ENCODE assay signal across 7 mouse cellular contexts in genomic region chr7:30322285-30322667, GRCm38 (mm10). TPM values are rescaled to one million over a fixed set of nuclear protein-coding genes. Genes with fewer than 3 reads are reported as not detected.
DNase-seq lines count a peak whose midpoint lies in the region; ATAC-seq and TF ChIP-seq lines count a peak whose summit lies in the region.

No protein-coding gene starts in this region.

- H3K4me2 ChIP-seq in intestine, postnatal 0 days (replicated peaks; ENCODE audit: low read depth): peak overlapping the region; percentile 96
- peak overlapping the region; percentile 73 for H3K4me2 ChIP-seq in midbrain, embryonic 12.5 days (replicated peaks)

- WGBS in intestine, postnatal 0 days: under 1% methylated on average over 20 of the region's 20 CpGs
- under 1% methylated on average over 20 of the region's 20 CpGs for WGBS in midbrain, embryonic 12.5 days
- WGBS in small intestine, adult 2 months: under 1% methylated on average over 20 of the region's 20 CpGs

- H3K27ac ChIP-seq in intestine, postnatal 0 days (ENCODE audit: low read depth, low read length): peak overlapping the region; percentile 90
- H3K27ac ChIP-seq in midbrain, embryonic 12.5 days (replicated peaks): peak overlapping the region; percentile 84
- peak overlapping the region; percentile 90 for H3K27ac ChIP-seq in small intestine, adult 2 months (ENCODE audit: insufficient read depth, low read depth, low read length)

- TF ChIP-seq POLR2A in small intestine, adult 2 months (IDR thresholded peaks at IDR 0.05; ENCODE audit: low read depth, low read length): peak; percentile 77; the same call in 1 of the 2 replicates

- ATAC-seq in intestine, postnatal 0 days: peak; percentile 96
- peak; percentile 99 for ATAC-seq in midbrain, embryonic 12.5 days (ENCODE audit: low FRiP score, low read depth)

- DNase-seq in adrenal gland, adult 8-10 months: peak; percentile 98
- DNase-seq in embryo, embryonic 9.5 days (ENCODE audit: extremely low spot score): peak; percentile 94
- DNase-seq in gastrocnemius, postnatal 4 days (ENCODE audit: low spot score in 2 of 2): peak; percentile 91 to 98
- DNase-seq in left cerebral cortex, postnatal 4 days: peak; percentile 99

- intact Hi-C loops in left cerebral cortex, postnatal 4 days (cut with DNase I): no loop called here

- peak overlapping the region; percentile 76 for H3K4me3 ChIP-seq in intestine, postnatal 0 days (ENCODE audit: low read depth, low read length)
- peak overlapping the region; percentile 87 for H3K4me3 ChIP-seq in midbrain, embryonic 12.5 days
- H3K4me3 ChIP-seq in small intestine, adult 2 months (ENCODE audit: low read depth, low read length): peak overlapping the region; percentile 66

- H3K9me3 ChIP-seq in intestine, postnatal 0 days (ENCODE audit: control insufficient read depth): no peaks in the 10 kb centered on the region
- 0 out of 2 replicates have a peak, but pooled peaks cover 3% of the 10 kb centered on the region for H3K9me3 ChIP-seq in midbrain, embryonic 12.5 days

- no peak for TF ChIP-seq CTCF in intestine, postnatal 0 days (IDR thresholded peaks at IDR 0.05; ENCODE audit: low read depth)
- TF ChIP-seq CTCF in small intestine, adult 2 months (IDR thresholded peaks at IDR 0.05; ENCODE audit: extremely low read depth, insufficient read length, insufficient replicate concordance, low read depth, low read length): no peak

- peak overlapping the region; percentile 80 for H3K9ac ChIP-seq in intestine, postnatal 0 days (ENCODE audit: low read depth, low read length)
- H3K9ac ChIP-seq in midbrain, embryonic 12.5 days (replicated peaks): peak overlapping the region; percentile 92

- no peaks in the 10 kb centered on the region; the same call in 1 of the 2 replicates for H3K4me1 ChIP-seq in intestine, postnatal 0 days (replicated peaks; ENCODE audit: control insufficient read depth, insufficient read depth, low read length)
- H3K4me1 ChIP-seq in midbrain, embryonic 12.5 days: peaks cover 19% of the 10 kb centered on the region
- H3K4me1 ChIP-seq in small intestine, adult 2 months (ENCODE audit: control insufficient read depth, insufficient read depth, insufficient read length, low read length): peaks cover 5% of the 10 kb centered on the region; the same call in 1 of the 2 replicates

- no peaks in the 10 kb centered on the region for H3K27me3 ChIP-seq in intestine, postnatal 0 days (replicated peaks; ENCODE audit: control insufficient read depth, insufficient read depth, low read length)
- H3K27me3 ChIP-seq in midbrain, embryonic 12.5 days: peaks cover 8% of the 10 kb centered on the region; the same call in 1 of the 2 replicates
- no peaks in the 10 kb centered on the region for H3K27me3 ChIP-seq in small intestine, adult 2 months (ENCODE audit: control insufficient read depth, insufficient read depth, low read length)

- H3K36me3 ChIP-seq in intestine, postnatal 0 days (ENCODE audit: control insufficient read depth, insufficient read depth): no peaks in the 10 kb centered on the region
- no peaks in the 10 kb centered on the region for H3K36me3 ChIP-seq in midbrain, embryonic 12.5 days
- no peaks in the 10 kb centered on the region for H3K36me3 ChIP-seq in small intestine, adult 2 months (ENCODE audit: control insufficient read depth, insufficient read depth, low read length)

RNA-seq across cellular contexts. Expression of gene E130208F15Rik, which starts 0.7 kb away (rescaled TPM):
- 1 to 10 TPM in 3 of 4 experiments, under 1 TPM in 1; 0.87 to 2.2 (median 1.8) TPM for total RNA-seq in adrenal gland, adult 8-10 months (2022)
- 1 to 10 TPM; 1.2 to 1.4 TPM for total RNA-seq in gastrocnemius, postnatal 4 days (2021)
- not detected in 2 replicates for polyA plus RNA-seq in intestine, postnatal 0 days (2015; fragmentation: Nextera tagmentation; extraction: Ambion mirVana)
- under 1 TPM; 0.58 to 0.66 TPM for total RNA-seq in left cerebral cortex, postnatal 4 days (2021)
- polyA plus RNA-seq in midbrain, embryonic 12.5 days (2016; fragmentation: Nextera tagmentation; extraction: Ambion mirVana): 0.63 TPM in 1 of 2 replicates, not detected in the other
- 0.36 and 0.63 TPM in 2 replicates for polyA plus RNA-seq in small intestine, adult 2 months (2012; rRNA removed)

RNA-seq across cellular contexts. Expression of gene Sdhaf1, which starts 1.4 kb away (rescaled TPM):
- total RNA-seq in adrenal gland, adult 8-10 months (2022): 10 to 100 TPM; 13.9 to 18.4 (median 16.1) TPM
- total RNA-seq in gastrocnemius, postnatal 4 days (2021): 10 to 100 TPM; 12.0 to 13.2 TPM
- 18.3 and 18.8 TPM in 2 replicates for polyA plus RNA-seq in intestine, postnatal 0 days (2015; fragmentation: Nextera tagmentation; extraction: Ambion mirVana)
- 1 to 10 TPM; 7.1 to 7.4 TPM for total RNA-seq in left cerebral cortex, postnatal 4 days (2021)
- polyA plus RNA-seq in midbrain, embryonic 12.5 days (2016; fragmentation: Nextera tagmentation; extraction: Ambion mirVana): 22.2 and 27.4 TPM in 2 replicates
- 15.2 and 23.4 TPM in 2 replicates for polyA plus RNA-seq in small intestine, adult 2 months (2012; rRNA removed)

RNA-seq across cellular contexts. Expression of gene Syne4, which starts 7.7 kb away (rescaled TPM):
- total RNA-seq in adrenal gland, adult 8-10 months (2022): 100 to 1,000 TPM in 1 of 4 experiments, 10 to 100 TPM in 3; 22.5 to 102 (median 57.8) TPM
- total RNA-seq in gastrocnemius, postnatal 4 days (2021): 1 to 10 TPM; 2.5 to 3.8 TPM
- 12.5 and 16.3 TPM in 2 replicates for polyA plus RNA-seq in intestine, postnatal 0 days (2015; fragmentation: Nextera tagmentation; extraction: Ambion mirVana)
- 1 to 10 TPM; 6.9 to 8.3 TPM for total RNA-seq in left cerebral cortex, postnatal 4 days (2021)
- polyA plus RNA-seq in midbrain, embryonic 12.5 days (2016; fragmentation: Nextera tagmentation; extraction: Ambion mirVana): 17.5 and 19.0 TPM in 2 replicates
- polyA plus RNA-seq in small intestine, adult 2 months (2012; rRNA removed): 13.5 and 30.5 TPM in 2 replicates

RNA-seq across cellular contexts. Expression of gene Alkbh6, which starts 13.8 kb away (rescaled TPM):
- 100 to 1,000 TPM in 1 of 4 experiments, 10 to 100 TPM in 3; 60.5 to 112 (median 82.7) TPM for total RNA-seq in adrenal gland, adult 8-10 months (2022)
- 10 to 100 TPM; 25.0 to 26.5 TPM for total RNA-seq in gastrocnemius, postnatal 4 days (2021)
- 58.2 and 63.5 TPM in 2 replicates for polyA plus RNA-seq in intestine, postnatal 0 days (2015; fragmentation: Nextera tagmentation; extraction: Ambion mirVana)
- 10 to 100 TPM; 42.0 to 44.2 TPM for total RNA-seq in left cerebral cortex, postnatal 4 days (2021)
- polyA plus RNA-seq in midbrain, embryonic 12.5 days (2016; fragmentation: Nextera tagmentation; extraction: Ambion mirVana): 86.9 and 92.9 TPM in 2 replicates
- polyA plus RNA-seq in small intestine, adult 2 months (2012; rRNA removed): 86.9 and 141 TPM in 2 replicates

RNA-seq across cellular contexts. Expression of gene Clip3, which starts 30.7 kb away (rescaled TPM):
- 10 to 100 TPM; 20.8 to 35.8 (median 30.0) TPM for total RNA-seq in adrenal gland, adult 8-10 months (2022)
- total RNA-seq in gastrocnemius, postnatal 4 days (2021): 10 to 100 TPM; 29.8 to 42.1 TPM
- polyA plus RNA-seq in intestine, postnatal 0 days (2015; fragmentation: Nextera tagmentation; extraction: Ambion mirVana): 8.6 and 9.7 TPM in 2 replicates
- 100 to 1,000 TPM; 403 to 414 TPM for total RNA-seq in left cerebral cortex, postnatal 4 days (2021)
- polyA plus RNA-seq in midbrain, embryonic 12.5 days (2016; fragmentation: Nextera tagmentation; extraction: Ambion mirVana): 76.3 and 88.6 TPM in 2 replicates
- polyA plus RNA-seq in small intestine, adult 2 months (2012; rRNA removed): 6.4 and 9.0 TPM in 2 replicates

Comparison
In these comparisons a context has a peak if more than half of its experiments do, and no peak if none do; other contexts are left out.
1. Peak in every context shown above with its lines: DNase-seq, ATAC-seq, H3K4me3 ChIP-seq and H3K27ac ChIP-seq.